Mouse (Mus musculus) adrenal gland, postnatal 25 days (tissue): Measurements from ENCODE around the gene Ncan. TPM values are rescaled to one million over a fixed set of nuclear protein-coding genes. Genes with fewer than 3 reads are reported as not detected.
A peak's percentile ranks its signal among the peaks of the same experiment; 100 is the strongest.
"Not testable (repeated sequence)": the region's sequence is repeated elsewhere in the genome, so short reads cannot be mapped to it uniquely, and the experiment has no call there.

ENCODE experiments used
- DNase-seq: peaks from one replicate; pipeline ENCODE4 v3.0.0; 2021; ENCODE audit warnings: mixed read lengths
- microRNA-seq, 2 experiments: library from miRNA; unstranded; fragments of <30 nt; microRNA quantifications; one replicate each; pipeline ENCODE4 v1.2.0; 2021
- total RNA-seq: library from RNA; stranded (reverse); gene quantifications from 2 replicates; pipeline ENCODE4 v1.2.3, GENCODE M21; 2021

Ncan gene
- total RNA-seq, 1 experiment from 2014 or later, result 0.30 TPM

DNA sequence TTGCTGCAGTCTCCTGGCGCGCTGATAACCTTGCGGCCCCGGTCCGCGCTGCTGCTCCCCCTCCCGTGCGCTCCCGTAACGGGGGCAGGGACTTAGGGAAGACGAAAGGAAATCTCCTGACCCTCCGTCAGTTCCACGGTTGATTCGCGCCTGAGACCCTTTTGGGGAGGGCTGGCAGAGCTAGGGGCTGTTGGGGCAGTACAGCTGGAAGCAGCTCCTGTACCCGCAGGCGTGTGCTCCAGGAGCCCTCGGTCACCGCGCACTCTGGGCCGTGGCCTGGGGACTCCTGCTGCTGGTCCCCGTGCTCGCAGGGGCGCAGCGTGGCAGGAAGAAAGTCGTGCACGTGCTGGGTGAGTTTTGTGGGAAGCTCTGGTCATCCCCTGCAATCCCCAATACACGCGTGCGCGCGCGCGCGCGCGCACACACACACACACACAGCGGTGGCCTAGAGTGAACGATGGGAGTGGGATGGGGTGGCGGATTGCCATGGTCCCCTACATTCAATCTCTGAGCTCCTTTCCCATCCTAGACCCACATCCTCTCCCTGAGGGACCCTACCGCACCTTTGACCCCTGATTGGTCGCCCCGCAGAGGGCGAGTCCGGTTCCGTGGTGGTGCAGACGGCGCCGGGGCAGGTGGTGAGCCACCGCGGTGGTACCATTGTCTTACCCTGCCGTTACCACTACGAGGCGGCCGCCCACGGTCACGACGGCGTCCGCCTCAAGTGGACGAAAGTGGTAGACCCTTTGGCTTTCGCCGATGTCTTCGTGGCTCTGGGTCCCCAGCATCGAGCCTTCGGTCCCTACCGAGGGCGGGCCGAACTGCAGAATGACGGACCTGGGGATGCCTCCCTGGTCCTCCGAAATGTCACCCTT lies 36.2 kb downstream of the Ncan start:
- DNase-seq, result peak; percentile 15

DNA sequence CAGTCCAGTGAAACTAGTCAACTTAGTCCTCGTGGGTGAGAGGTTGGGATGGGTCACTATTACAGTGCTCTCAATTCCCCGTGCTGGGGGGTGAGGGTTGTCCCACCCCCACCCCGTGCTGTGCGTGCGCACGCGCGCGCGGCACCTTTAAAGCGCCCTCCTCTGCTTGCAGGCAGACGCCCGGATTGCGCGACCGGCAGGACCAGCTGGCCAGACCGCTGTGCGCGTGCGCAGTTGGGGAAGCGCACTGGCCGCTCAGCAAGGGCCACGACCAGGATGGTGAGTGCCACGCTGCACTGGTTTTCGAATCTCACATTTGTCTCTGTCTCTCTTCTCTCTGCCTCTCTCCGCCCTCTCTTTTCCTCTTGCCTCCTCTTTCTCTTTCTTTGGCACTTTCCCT lies 37.4 kb downstream of the Ncan start, which contains the start of gene Hapln4:
Gene Hapln4 (plus strand): TSS at position 173 of the 400 bp plus-strand sequence.
- DNase-seq, result peak; percentile 74

DNA sequence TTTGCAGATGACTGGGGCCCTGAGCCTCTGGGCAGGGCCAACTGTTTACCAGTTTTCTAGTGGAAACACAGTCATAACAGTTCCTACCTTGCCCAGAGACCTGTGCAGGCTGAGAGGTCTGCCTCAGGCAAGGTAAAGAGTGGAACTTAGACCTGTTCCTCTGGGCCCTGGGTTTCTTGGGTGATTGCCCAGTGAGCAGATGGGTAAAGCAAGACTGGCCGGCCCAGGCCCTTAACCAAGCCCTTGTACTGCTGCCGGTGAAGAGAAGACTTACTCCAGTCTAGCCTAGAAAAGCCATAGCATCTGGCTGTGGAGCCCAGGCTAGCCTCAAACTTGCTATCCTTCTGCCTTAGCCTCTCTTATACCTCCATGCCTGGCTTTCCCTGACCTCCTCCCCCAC lies 38.7 kb downstream of the Ncan start:
- DNase-seq, result no peak

DNA sequence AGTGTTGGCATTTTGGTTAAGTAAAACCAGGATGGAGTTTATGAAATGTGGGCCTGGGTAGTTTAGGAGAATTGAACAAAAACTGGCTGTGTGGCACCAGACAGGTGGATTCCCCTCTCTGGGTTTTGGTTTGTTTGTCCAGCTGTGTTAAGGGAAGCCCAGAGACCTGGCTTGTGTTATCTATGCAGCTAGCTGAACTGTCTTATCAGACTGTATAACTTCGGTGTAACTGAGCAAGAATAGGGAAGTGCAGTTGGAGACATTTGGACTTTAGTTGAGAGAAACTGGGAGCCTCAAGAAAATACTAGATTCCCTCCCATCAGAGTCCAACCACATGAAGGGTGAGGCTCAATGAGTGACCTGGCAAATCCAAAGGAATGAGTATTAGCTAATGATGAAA lies 47.0 kb downstream of the Ncan start:
- no peak for DNase-seq

DNA sequence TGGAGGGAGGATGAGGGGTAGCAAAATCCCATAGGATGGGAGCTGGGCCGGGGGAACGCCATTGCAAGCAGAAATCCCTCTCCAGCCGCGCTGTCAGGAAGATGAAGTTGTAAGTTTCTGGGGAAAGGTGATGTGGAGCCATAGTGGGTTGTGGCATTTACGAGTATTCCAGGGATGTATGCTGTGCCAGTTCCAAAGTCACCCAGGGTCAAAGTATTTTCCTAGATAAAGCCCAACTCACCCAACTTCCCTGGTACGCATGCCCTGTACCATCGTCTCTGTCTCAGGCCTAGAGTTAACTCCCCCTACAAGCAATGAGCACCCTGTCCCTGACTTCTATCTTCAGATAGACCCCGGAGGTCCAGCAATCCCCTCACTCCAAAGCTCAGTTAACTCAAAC lies 47.6 kb downstream of the Ncan start:
- no peak for DNase-seq

DNA sequence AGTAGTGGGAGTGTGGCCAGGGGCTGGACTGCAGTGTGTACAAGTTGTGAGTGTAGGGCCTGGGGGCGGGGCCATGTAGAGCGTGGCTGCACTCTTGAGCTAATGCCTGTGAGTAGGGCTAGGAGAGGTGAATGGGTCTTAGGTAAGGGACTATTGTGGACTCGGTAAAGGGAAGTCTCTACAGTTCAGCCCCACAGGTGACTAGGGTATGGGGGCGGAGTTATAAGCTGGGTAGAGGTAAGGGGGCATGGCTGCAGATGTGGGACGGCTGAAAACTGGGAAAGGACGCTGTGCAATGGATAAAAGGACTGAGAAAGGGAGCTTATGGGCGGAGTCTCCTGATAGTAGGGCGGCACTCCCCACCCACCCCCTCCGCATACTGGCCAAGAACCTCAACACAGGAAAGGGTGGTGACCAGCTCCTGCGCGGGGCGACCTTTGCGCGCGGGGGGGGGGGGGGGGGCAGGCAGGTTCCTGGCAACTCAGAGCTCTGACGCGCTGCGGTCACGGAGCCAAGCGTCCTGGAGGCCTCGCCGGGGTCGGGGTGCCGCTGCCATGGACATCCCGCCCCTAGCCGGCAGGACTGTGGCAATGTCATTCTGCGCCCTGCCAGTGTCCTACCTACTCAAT lies 48.1 kb downstream of the Ncan start, which contains the start of gene Tm6sf2:
Gene Tm6sf2 (plus strand): TSS at position 484 of the 629 bp plus-strand sequence.
- DNase-seq, result peak; percentile 52

DNA sequence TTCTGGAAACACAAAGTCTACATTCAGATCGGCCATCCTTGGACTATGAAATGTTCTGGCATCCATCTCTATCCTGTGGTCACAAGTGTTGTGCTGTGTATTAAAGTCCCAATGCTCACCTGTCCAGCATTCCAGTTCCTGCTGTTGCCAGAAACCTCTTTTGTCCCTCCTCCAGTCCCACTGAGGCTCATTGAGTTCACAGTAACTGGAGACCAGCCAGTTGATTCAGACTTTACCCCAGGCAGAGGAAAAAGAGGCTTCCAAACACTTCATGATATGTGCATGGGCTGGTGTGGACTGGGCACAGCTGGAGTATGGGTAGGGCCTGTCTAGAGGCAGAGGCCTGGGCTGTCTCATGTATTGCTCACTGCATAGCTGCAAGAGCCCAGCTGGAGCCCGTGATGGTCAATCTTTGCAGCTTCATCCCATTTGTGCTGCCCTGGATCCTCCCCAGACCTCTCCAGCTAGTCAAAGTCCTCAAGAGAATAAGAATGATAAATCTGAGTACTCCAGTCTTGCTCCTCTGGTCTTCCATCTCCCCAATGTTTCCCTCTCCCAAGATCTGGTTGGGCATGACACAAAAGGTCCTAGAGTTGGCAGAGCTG lies 48.7 kb downstream of the Ncan start:
- DNase-seq, result no peak

DNA sequence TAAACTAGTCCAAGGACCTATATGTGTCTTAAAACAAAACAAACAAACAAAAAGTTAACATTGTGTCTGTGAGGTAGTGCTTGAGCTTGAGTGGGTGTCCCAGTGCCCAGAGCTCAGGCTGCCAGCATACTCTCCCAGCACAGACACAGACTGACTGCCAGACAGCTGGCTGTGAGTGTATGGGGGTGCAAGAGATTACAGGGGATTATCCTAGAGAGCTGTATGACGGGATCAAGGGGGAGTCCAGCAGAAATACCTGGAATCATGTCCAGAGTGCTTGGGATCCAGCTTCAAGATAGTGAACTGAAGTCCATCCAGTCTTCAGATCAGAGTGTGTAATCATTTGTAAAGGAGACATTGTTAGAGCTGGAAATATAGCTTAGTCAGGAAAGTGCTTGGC lies 63.0 kb downstream of the Ncan start:
- no peak for DNase-seq

DNA sequence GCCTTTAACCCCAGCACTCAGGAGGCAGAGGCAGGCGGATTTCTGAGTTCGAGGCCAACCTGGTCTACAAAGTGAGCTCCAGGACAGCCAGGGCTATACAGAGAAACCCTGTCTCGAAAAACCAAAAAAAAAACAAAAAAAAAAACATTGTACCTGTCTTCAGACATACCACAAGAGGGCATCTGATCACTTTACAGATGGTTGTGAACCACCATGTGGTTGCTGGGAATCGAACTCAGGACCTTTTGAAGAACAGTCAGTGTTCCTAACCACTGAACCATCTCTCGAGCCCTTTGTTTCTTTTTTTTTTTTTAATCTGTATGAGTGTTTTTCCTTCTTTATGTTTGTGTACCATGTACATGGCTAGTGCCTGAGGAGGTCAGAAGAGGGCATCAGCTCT lies 70.2 kb downstream of the Ncan start:
- DNase-seq, result not testable (repeated sequence)

DNA sequence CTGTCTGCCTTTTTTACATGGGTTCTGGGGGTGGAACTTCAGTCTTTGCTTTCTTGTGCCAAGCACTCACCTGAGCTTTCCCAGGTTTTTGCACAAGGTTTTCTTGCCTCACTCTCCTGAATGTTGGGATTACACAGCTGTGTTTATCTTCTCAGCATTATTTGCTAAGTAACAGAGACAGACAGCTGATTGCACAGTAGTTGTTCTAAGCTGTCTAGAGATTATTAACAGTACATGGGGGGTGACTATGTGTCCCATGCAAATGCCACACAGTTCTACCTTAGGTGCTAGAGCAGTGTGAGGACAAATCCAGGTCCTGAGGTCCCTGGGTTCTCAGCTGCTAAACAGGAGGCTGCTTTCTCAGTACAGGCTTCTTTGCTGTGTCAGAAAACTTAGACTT lies 71.0 kb downstream of the Ncan start:
- no peak for DNase-seq

DNA sequence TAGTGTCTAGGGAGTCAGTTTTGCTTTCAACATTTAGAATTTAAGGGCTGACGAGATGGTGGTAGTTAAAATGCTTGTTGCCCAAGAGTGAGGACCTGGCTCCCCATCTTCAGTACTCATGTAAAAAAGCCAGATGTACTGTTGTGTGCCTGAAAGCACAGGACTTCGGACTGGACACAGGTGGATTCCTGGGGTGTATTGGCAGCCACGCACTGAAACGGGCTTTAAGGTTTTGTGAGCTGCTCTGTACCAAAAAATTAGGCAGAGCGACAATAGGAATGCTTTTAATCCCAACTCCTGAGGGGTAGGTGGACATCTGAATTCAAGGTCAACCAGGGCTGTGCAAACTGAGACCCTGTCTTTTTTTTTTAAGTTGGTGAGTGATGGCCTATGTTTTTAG lies 76.7 kb downstream of the Ncan start:
- no peak for DNase-seq

Small RNA genes lying within 50 kb of the gene (microRNA-seq; reads per million reads assigned to microRNA genes)
- gene Mir7066, result 0 reads per million in 2 experiments

Other genes starting within 250 kb of the Ncan start
- gene Cilp2, start 233.2 kb downstream of the Ncan start, total RNA-seq, result not detected in 2 replicates
- gene Tssk6, start 218.7 kb downstream of the Ncan start, total RNA-seq, result 0.24 TPM in 1 of 2 replicates, not detected in the other
- 158 TPM in 2 replicates for gene Ndufa13, start 218.3 kb downstream of the Ncan start, total RNA-seq
- gene Yjefn3, start 218.2 kb downstream of the Ncan start, total RNA-seq, result 1.7 and 4.5 TPM in 2 replicates
- 95.6 and 104 TPM in 2 replicates for gene Gatad2a, start 124.5 kb downstream of the Ncan start, total RNA-seq
- gene Mau2, start 78.1 kb downstream of the Ncan start, total RNA-seq, result 66.7 and 73.9 TPM in 2 replicates
- gene Sugp1, start 78.1 kb downstream of the Ncan start, total RNA-seq, result 30.8 and 37.0 TPM in 2 replicates
- 0.43 and 1.9 TPM in 2 replicates for gene Tm6sf2, start 47.9 kb downstream of the Ncan start, total RNA-seq
- 0.12 and 0.43 TPM in 2 replicates for gene Hapln4, start 37.4 kb downstream of the Ncan start, total RNA-seq
- 21.1 and 21.3 TPM in 2 replicates for gene Nr2c2ap, start 10.5 kb upstream of the Ncan start, total RNA-seq
- 14.6 and 17.6 TPM in 2 replicates for gene Rfxank, start 18.3 kb upstream of the Ncan start, total RNA-seq
- 70.3 and 71.8 TPM in 2 replicates for gene Borcs8, start 18.6 kb upstream of the Ncan start, total RNA-seq
- 0.79 TPM in 1 of 2 replicates, not detected in the other for gene Mef2b, start 18.8 kb upstream of the Ncan start, total RNA-seq
- gene Tmem161a, start 51.5 kb upstream of the Ncan start, total RNA-seq, result 55.6 and 76.6 TPM in 2 replicates
- gene Slc25a42, start 91.4 kb upstream of the Ncan start, total RNA-seq, result 57.7 and 65.6 TPM in 2 replicates
- 45.2 and 50.7 TPM in 2 replicates for gene Sugp2, start 113.4 kb upstream of the Ncan start, total RNA-seq
- gene Armc6, start 113.6 kb upstream of the Ncan start, total RNA-seq, result 11.3 and 20.8 TPM in 2 replicates
- 20.2 and 23.0 TPM in 2 replicates for gene Homer3, start 162.0 kb upstream of the Ncan start, total RNA-seq
- 50.1 and 64.7 TPM in 2 replicates for gene Ddx49, start 181.6 kb upstream of the Ncan start, total RNA-seq
- gene Cope, start 181.6 kb upstream of the Ncan start, total RNA-seq, result 184 and 238 TPM in 2 replicates
- 2.9 and 3.4 TPM in 2 replicates for gene Cers1, start 194.9 kb upstream of the Ncan start, total RNA-seq
- gene Gdf1, start 208.9 kb upstream of the Ncan start, total RNA-seq, result 2.0 TPM in 1 of 2 replicates, not detected in the other
- 71.3 and 76.9 TPM in 2 replicates for gene Upf1, start 232.4 kb upstream of the Ncan start, total RNA-seq